Mouse (Mus musculus) forebrain, embryonic 11.5 days (tissue): ENCODE measurements around the gene Wnt3a. TPM values are rescaled to one million over a fixed set of nuclear protein-coding genes. Genes with fewer than 3 reads are reported as not detected.
A peak's percentile ranks its signal among the peaks of the same experiment; 100 is the strongest.

ENCODE experiments used
- ATAC-seq: fragments of 200-750 bp; cut with Nextera tagmentation; replicated peaks from 2 replicates; pipeline ENCODE4 v1.8.0; 2017; ENCODE audit warnings: moderate TSS enrichment; ENCODE audit not compliant: low FRiP score
- DNase-seq: peaks from one replicate; pipeline ENCODE4 v3.0.0-alpha.2; 2017; ENCODE audit warnings: low spot score
- H3K27ac ChIP-seq: fragments of 300-500 bp; sonication (generic); 2 replicates; pipeline ENCODE4 v1.5.1; 2014; ENCODE audit warnings: low read depth, low read length
- H3K27me3 ChIP-seq: fragments of 300-500 bp; sonication (generic); 2 replicates; pipeline ENCODE4 v1.6.1; 2014; ENCODE audit warnings: mild to moderate bottlenecking, low read length, mixed read lengths; ENCODE audit not compliant: control insufficient read depth, insufficient read depth
- H3K36me3 ChIP-seq: fragments of 300-500 bp; sonication (generic); 2 replicates; pipeline ENCODE4 v1.6.1; 2014; ENCODE audit warnings: mild to moderate bottlenecking, low read length, moderate library complexity, mixed read lengths; ENCODE audit not compliant: control insufficient read depth, insufficient read depth
- H3K4me1 ChIP-seq: fragments of 300-500 bp; sonication (generic); replicated peaks from 2 replicates; pipeline ENCODE4 v1.6.1; 2014; ENCODE audit warnings: low read length, mixed read lengths; ENCODE audit not compliant: control insufficient read depth, insufficient read depth
- H3K4me2 ChIP-seq: fragments of 300-500 bp; sonication (generic); 2 replicates; pipeline ENCODE4 v1.6.1; 2014; ENCODE audit warnings: low read depth, mild to moderate bottlenecking, low read length, moderate library complexity, mixed read lengths; ENCODE audit not compliant: severe bottlenecking
- H3K4me3 ChIP-seq: fragments of 300-500 bp; sonication (generic); 2 replicates; pipeline ENCODE4 v1.5.1; 2014; ENCODE audit warnings: low read depth, low read length
- H3K9ac ChIP-seq: fragments of 300-500 bp; sonication (generic); 2 replicates; pipeline ENCODE4 v1.6.1; 2014; ENCODE audit warnings: low read length
- H3K9me3 ChIP-seq: fragments of 300-500 bp; sonication (generic); 2 replicates; pipeline ENCODE4 v1.6.1; 2016; ENCODE audit warnings: low read length, mixed read lengths; ENCODE audit not compliant: control insufficient read depth
- WGBS: fragments of 180-500 bp; shearing (Covaris S2); extraction: QIAGEN DNeasy Blood & Tissue Kit; methylation state at CpG from one replicate; pipeline ENCODE4 v1.1.7; 2014; 5-methylcytosine and 5-hydroxymethylcytosine counted together
- polyA plus RNA-seq: library from polyadenylated mRNA; unstranded; fragments of >200 nt; fragmentation: Nextera tagmentation; extraction: Ambion mirVana; gene quantifications from 2 replicates; pipeline ENCODE4 v1.2.1, GENCODE M21; 2014

Wnt3a gene
- polyA plus RNA-seq, 1 experiment from 2014 or later, result 5.9 TPM

DNA sequence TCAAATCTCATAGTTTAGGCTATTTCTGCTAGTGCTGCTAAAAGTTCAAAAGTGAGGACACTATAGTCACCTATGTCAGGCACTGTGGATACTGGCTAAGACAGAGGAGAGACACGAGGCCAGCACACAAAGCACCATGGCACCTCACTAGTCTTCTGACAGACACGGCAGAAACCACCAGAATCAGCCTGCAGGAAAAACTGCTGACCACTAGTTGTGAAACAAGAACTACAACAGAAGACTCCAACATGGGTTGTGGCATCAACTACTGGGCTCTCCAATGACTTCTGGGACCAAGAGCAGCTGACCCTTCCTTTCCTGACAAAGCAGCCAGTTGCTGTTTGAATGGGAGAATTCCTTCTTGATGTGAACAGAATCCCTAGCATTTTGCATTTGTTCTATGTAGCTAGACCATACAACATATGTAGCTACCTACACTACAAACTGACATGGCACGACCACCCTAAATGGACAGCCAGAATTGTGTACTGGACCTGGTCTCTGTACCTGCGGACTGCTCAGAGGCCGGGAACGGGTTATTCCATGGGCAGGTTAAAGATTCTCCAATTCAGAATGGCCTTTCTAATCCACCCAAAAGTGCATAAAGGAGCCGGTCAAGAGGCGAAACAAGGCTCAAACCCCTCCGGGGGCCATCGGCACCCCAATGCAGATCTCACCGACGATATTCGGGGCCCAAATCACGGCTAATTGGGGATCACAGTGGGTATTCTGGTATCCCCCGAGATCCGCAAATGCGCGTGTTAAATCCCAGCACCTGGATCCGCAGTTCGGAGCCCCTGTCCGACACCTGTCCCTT, 63.6 kb downstream of the Wnt3a start:
- Histone ChIP-seq H3K9ac (peak overlapping the region; percentile 98), H3K36me3 (no peaks in the 10 kb centered on the region), H3K4me3 (peak overlapping the region; percentile 100), H3K27ac (0 out of 2 replicates have a peak overlapping the region, but pooled peaks have one; percentile 89), H3K27me3 (no peaks in the 10 kb centered on the region), H3K4me1 (peaks cover 10% of the 10 kb centered on the region), H3K4me2 (peak overlapping the region; percentile 89), H3K9me3 (no peaks in the 10 kb centered on the region)
- no peak for DNase-seq
- no peak for ATAC-seq
- 7% methylated on average over 21 of the region's 21 CpGs for WGBS

DNA sequence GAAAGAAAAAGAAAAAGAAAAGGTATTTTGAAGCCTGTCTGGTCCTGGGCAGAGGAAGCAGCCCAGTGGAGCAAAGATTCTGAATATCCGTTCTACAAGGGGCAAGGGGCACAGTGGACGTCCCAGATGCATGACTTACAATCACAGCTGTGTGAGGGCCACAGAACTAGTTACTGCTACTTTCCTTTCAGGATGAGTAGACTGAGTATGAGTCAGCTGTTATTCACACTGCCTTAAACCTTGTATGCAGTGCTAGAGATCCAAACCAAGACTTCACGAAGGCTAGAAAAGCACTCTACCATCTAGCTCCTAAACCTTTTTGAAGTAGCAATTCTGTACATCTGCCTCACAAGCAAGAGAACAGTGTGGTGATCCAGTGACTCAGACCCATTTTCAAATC, 64.3 kb downstream of the Wnt3a start:
- Histone ChIP-seq H3K9ac (no peak overlapping the region; the same call in 1 of the 2 replicates), H3K27me3 (no peaks in the 10 kb centered on the region), H3K4me2 (peak overlapping the region; percentile 89; the same call in 1 of the 2 replicates), H3K36me3 (no peaks in the 10 kb centered on the region), H3K4me3 (peak overlapping the region; percentile 100), H3K27ac (no peak overlapping the region), H3K9me3 (no peaks in the 10 kb centered on the region), H3K4me1 (peaks cover 10% of the 10 kb centered on the region)
- ATAC-seq (no peak), DNase-seq (no peak)
- 72% methylated on average over 3 of the region's 3 CpGs for WGBS

DNA sequence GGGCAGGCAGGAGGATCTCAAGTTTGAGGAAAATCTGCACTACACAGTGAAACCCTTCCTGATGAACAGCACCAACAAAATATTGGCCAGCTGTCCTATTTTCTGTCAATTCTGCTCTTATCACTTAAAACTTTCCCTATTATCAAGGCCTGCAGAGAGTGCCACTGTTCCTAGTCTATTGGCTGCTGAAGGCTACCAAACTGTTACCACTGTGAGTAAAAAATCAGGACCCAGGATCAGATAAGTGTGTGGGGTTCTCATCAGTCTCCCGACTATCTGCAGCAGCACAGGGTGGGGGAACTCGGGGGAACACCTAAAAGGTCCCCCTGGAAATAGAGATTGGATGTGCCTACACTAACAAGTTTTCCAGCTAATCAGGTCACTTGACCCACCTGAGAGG, 65.4 kb downstream of the Wnt3a start:
- WGBS, result 81% methylated on average over 2 of the region's 2 CpGs
- Histone ChIP-seq H3K4me2 (no peak overlapping the region), H3K9me3 (no peaks in the 10 kb centered on the region), H3K27me3 (no peaks in the 10 kb centered on the region), H3K36me3 (no peaks in the 10 kb centered on the region; the same call in 1 of the 2 replicates), H3K4me1 (peaks cover 10% of the 10 kb centered on the region), H3K27ac (no peak overlapping the region), H3K9ac (no peak overlapping the region), H3K4me3 (no peak overlapping the region)
- no peak for DNase-seq
- ATAC-seq, result no peak

DNA sequence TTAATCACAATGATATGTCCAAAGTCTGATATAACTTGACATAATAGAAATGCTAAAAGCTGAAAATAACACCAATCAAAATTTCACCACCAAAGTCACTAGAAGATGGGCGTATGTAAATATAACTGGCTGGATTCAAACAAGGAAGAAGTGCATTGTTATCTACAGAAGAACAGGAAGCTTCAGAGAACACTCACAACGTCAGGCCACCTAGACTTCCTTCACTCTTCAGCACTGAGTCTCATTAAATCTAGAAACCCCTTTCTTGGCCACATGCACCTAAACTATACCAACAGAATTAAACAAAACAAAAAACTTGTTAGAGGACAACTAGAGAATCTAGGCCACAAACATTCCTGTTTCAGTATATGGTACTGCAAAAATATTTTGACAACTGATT, 66.1 kb downstream of the Wnt3a start:
- ATAC-seq (no peak), DNase-seq (no peak)
- WGBS, result 92% methylated on average over 2 of the region's 2 CpGs
- no peak overlapping the region for H3K27ac ChIP-seq
- peaks cover 10% of the 10 kb centered on the region for H3K4me1 ChIP-seq
- H3K9ac ChIP-seq, result no peak overlapping the region
- no peaks in the 10 kb centered on the region for H3K9me3 ChIP-seq
- no peaks in the 10 kb centered on the region for H3K27me3 ChIP-seq
- no peaks in the 10 kb centered on the region; the same call in 1 of the 2 replicates for H3K36me3 ChIP-seq
- no peak overlapping the region for H3K4me2 ChIP-seq
- no peak overlapping the region for H3K4me3 ChIP-seq

DNA sequence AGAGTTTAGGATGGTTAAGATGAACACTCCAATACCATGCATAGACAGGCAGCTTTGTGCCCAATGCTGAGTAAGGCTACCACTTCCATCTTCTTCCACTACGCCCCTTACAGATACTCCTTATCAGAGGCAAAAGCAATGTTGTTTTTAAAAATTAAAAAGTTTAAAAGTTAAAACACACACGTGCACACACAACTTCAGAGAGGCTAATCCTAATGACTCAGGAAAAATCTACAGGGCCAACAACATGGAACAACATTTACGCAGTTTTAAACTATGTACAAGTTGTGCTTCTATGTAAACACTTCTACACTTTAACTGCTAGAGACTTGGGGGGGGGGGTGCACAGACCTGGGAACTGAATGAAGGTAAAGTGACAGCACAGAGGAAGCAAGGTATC, 66.5 kb downstream of the Wnt3a start:
- H3K4me3 ChIP-seq, result no peak overlapping the region
- no peak overlapping the region for H3K9ac ChIP-seq
- H3K27ac ChIP-seq, result no peak overlapping the region
- peaks cover 10% of the 10 kb centered on the region for H3K4me1 ChIP-seq
- H3K36me3 ChIP-seq, result no peaks in the 10 kb centered on the region; the same call in 1 of the 2 replicates
- DNase-seq, result no peak
- 84% methylated on average over 3 of the region's 3 CpGs for WGBS
- H3K4me2 ChIP-seq, result no peak overlapping the region
- H3K27me3 ChIP-seq, result no peaks in the 10 kb centered on the region
- no peak for ATAC-seq
- H3K9me3 ChIP-seq, result no peaks in the 10 kb centered on the region

DNA sequence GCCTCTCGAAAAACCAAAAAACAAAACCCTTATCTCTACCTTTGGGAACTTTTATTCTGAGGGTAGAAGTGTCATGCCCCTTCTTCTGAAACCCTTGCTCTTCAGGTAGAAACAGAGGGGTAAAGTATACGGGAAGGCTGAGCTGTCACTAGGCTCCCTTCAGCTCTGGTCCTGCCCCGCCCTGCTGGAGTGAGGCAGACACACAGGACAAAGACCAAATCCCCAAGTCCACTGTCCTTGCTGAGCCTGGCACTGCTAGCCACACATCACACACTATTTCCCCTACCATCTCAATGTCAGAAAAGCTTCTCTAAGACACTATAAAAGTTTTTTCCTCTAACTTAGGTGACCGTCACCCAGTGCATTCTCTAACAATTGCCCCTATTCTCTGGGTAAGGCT, 68.2 kb downstream of the Wnt3a start:
- Histone ChIP-seq H3K9ac (no peak overlapping the region), H3K27ac (no peak overlapping the region), H3K4me1 (peaks cover 8% of the 10 kb centered on the region), H3K27me3 (no peaks in the 10 kb centered on the region), H3K9me3 (no peaks in the 10 kb centered on the region), H3K4me3 (no peak overlapping the region), H3K4me2 (no peak overlapping the region), H3K36me3 (no peaks in the 10 kb centered on the region; the same call in 1 of the 2 replicates)
- WGBS, result 88% methylated on average over 4 of the region's 4 CpGs
- no peak for ATAC-seq
- no peak for DNase-seq

DNA sequence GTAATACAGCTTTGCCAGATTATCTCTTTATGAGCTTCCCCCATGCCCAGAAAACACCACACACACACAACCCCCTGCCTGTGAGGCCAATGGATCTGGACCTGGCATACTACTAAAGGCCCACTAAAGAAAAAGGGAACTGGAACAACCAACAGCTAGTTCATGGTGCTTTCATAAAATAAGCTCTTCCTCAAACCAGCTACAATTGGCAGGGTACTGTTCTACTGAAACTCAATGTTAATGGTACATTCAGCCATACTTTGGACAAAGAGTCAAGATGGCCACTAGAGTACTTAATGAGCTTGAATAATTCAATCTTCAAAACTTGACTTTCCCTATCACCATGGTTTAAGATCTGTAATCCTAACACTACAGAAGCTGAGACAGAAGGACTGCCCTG, 68.9 kb downstream of the Wnt3a start:
- no peaks in the 10 kb centered on the region for H3K9me3 ChIP-seq
- H3K27me3 ChIP-seq, result no peaks in the 10 kb centered on the region
- no peak overlapping the region for H3K9ac ChIP-seq
- H3K27ac ChIP-seq, result no peak overlapping the region
- H3K4me2 ChIP-seq, result no peak overlapping the region
- H3K4me3 ChIP-seq, result no peak overlapping the region
- DNase-seq (no peak), ATAC-seq (no peak)
- H3K4me1 ChIP-seq, result peaks cover 5% of the 10 kb centered on the region
- H3K36me3 ChIP-seq, result no peaks in the 10 kb centered on the region; the same call in 1 of the 2 replicates

DNA sequence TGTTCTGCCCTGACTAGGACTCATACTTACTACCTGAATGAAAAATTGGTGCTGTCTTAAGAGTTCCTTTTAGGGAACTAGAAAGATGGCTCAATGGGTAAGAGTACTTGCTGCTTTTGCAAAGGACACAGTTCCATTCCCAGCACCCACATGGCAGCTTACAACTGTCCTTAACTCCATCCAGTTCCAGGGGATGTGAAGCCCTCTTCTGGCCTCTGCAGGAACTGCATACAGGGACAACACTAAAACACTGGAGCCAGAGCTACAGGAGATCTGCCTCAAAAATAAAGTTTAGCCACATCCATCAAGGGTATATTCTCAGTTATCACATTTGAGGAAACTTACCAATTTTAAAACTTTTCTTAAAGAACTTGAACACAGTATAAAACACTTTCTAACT, 71.5 kb downstream of the Wnt3a start:
- Histone ChIP-seq H3K4me2 (no peak overlapping the region), H3K36me3 (no peaks in the 10 kb centered on the region; the same call in 1 of the 2 replicates), H3K9ac (no peak overlapping the region), H3K4me3 (no peak overlapping the region), H3K27me3 (no peaks in the 10 kb centered on the region), H3K27ac (no peak overlapping the region), H3K4me1 (no peaks in the 10 kb centered on the region), H3K9me3 (no peaks in the 10 kb centered on the region)
- DNase-seq (no peak), ATAC-seq (no peak)
